Mouse (Mus musculus) adrenal gland, adult 8-10 months (tissue): Measurements from ENCODE around the gene Clic1. TPM values are rescaled to one million over a fixed set of nuclear protein-coding genes. Genes with fewer than 3 reads are reported as not detected.

Experiments
- DNase-seq: peaks from one replicate; pipeline ENCODE4 v3.0.0; 2022
- total RNA-seq, 4 experiments: library from RNA; stranded (reverse); gene quantifications; 2 replicates each; pipeline ENCODE4 v1.2.4; 2022

The Clic1 gene
- total RNA-seq, 4 experiments from 2014 or later = 83.2 to 134 (median 113) TPM

DNA sequence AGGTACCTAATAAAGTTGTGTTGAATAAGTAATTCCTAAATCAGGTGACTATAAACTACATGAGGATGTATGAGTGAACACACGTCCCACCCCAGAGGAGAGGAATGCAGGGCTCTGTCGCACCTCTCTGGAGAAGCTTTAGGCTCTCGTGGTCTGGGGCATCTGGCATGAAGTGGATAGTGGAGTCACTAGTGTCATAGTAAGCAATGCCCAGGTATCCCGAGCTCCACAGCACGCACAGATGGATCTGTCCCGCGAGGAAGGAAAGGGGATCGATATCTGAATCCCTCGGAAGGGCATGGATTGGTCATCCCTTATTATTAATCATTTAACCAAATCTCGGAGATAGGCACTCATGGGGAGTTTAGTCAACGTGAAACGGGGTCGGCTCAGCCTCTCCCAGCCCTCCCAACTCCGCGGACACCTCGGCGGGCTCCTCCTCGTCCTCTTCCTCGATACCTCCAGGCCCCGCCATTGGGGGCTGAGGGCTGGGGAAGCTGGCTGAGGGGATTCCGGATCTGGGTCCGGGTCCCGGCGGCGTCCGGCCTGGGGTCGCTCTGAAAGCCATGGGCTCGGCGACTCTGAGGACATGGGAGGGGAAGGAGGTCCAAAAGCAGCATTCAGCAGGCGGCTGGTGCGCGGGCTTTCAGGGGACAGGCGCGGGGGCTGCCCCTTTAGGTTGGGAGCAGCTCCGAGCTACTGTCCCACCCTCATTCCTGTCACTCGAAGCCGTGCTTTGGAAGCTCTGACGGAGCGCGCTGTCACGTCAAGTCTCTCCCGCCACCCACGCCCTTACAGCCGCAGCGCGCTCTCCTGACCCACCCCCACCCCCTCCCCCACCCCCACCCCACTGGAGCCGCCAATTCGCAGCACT lies 3.7 kb upstream of the Clic1 start:
- DNase-seq = no peak

DNA sequence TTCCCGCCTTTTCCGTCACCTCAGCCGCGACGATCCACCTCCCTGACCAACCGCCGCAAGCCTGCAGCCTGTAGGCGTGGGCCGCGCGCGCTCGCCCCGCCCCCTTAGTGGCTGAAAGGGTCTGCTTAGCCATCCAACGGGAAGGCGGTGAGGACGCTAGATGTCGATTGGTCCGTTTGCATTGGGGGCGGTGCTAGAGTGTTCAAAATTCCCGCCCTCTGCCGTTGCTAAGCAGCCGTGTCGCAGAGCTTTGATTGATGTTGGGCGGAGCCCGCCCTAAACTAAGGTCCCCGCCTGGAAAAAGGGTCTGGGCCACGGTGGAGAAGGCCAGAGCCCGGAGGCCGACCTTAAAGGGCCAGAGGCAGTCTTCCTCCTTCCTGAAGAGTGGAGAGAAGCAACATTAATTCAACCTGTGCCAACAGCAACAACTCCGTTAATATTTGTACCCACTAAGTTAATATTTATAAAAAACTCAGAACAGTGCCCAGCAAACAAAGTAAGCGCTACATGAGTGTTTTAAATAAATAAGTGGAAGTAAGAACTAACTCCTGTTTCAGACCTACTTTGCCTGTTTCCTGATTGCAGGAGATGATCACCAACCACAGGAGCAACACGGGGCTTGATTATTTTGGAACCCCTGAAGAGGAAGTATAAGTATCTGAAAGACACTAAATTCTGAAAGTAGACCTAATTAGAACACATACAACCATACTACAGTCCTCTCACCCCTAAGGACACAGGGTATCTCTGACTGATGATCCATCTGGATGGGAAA lies 2.9 kb upstream of the Clic1 start, which contains the start of gene Msh5:
Gene Msh5, minus strand, starts transcription at position 65 of the 775 bp plus-strand sequence.
- DNase-seq = peak; percentile 96

DNA sequence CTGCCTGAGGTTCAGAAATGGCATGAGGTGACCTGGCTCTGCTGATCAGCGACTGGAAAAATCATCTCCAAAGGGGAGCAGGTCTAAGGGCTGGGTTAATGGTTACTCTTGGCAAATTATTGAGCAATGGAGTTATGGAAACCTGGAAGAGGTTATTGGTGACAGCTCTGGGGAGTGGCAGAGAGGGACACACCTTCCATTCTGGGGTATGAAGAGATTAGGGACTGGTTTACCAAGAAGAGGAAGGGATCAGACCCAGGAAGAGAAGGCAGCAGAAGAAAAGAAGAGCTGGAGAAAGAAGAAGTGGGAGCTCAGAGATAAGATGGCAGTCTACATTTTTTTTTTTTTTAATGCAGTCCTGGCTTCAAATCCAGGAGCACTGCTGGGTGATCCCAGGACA lies 2.1 kb upstream of the Clic1 start:
- DNase-seq = no peak

DNA sequence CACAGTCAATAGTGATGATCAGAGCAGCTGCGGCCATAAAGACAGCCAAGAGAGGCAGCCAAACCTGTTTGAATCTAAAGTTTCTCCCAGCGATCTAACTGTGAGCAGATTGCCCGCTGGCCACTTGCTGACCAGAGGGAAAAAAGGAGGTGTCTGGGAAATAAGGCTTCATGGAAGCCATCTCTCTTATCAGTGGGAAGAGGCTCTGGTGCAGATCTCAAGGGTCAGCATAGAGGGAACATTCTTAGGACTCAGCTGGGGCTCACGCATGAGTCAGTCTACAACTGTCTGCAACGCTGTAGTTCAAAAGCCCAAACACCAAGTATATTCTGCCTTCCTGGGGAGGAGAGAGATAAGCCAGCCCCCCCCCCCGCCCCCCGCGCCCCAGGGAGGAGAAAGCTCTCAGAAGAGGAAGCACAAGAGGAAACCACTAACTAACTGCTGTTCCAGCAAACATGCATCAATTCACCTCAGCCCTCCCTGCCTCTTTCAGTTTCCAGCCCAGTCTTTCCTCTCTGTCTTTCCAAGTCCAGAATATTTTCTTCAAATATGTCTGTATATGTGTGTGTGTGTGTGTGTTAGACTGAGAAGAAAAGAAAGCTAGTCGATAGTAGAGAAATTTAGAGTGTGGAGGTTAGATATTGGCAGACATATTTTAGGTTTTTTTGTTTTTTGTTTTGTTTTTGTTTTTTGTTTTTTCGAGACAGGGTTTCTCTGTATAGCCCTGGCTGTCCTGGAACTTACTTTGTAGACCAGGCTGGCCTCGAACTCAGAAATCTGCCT lies 1.4 kb upstream of the Clic1 start:
- DNase-seq = no peak

DNA sequence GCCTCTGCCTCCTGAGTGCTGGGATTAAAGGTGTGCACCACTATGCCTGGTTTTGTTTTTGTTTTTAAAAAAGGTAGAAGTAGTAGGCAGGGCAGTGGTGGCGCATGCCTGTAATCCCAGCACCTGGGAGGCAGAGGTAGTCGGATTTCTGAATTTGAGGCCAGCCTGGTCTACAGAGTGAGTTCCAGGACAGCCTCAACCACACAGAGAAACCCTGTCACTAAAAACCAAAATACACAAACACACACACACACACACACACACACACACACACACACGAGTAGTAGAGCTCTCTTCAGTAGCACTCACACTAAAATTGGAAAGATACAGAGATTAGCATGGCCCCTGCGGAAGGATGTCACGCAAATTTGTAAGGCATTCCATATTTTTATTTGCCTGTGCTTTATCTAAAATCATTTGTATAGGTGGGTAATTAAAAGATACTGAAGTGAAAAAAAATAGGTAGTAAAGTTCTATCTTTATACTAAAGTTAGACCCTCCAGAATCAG lies 780 bp upstream of the Clic1 start:
- DNase-seq = no peak

DNA sequence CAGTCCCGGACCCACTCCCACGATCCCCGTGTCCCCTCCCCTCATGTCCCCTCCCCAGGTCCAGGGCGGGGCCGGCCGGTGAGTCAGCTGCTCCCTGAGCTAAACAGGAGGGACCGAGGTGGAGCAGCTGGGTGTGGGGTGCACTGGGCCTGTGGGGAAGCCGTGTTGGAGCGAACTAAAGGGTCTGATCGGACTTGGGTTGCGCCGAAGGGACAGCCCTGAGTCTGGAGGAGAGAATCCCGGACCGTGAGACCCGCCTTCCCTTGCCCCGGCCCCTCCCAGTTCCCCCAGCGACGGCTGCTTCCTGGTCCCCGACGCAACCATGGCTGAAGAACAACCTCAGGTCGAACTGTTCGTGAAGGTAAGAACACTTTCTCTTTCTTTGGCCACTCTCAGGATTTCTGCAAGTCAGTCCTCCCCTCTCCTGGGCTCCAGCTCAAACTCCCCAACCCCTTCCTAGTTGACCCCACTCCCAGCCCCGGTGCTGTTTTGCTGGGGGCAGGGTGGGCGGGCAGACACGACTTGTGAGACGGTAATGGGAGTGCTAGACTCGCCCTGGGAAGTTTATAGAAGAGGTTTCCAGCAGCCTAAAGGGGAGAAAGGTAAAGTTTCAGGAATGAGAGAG lies 472 bp downstream of the Clic1 start:
- peak; percentile 49 for DNase-seq

DNA sequence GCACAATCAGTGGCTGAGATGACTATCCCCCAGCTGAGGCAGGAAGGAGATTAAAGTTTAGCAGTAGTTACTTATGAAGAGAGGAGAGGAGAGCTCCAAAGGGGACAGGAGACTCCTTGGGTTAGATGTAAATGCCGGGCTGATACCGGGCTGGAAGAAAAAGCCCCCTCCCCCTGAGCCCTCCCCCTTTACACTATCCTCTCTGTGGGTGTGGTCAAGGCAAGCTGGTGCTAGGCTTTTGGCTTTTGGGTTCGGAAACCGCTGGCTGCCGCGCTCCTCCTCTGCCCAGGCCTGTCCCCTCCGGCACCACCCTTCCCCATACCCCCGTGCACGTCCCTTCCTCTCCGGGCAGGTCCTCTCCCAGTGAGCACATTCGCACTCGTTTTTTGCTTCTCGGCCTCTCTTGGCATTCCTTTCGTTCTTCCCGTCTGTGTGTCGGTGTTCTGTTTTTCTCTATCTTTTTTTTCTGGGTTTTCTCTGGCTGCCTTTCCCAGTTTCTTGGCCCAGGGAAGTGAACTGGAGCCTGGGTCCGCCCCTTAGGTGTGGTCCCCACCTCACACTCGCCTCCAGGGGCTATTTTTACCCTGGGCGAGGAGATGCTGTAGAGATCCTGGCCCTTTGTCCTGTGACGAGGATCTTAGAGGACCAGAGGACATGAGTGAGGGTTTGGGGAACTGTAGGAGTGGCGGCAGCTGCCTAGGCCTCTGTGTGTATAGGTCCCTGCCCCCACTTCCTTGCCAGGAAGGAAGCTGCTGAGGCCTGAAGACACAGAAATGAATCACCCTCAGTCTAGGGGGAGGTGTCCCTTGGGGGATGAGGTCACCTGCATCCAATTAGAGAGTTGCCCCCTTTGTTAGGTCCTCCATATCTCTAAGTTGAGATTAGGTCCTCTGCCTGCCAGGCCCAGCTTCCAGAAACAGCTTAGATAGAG lies 1.7 kb downstream of the Clic1 start:
- peak; percentile 82 for DNase-seq

DNA sequence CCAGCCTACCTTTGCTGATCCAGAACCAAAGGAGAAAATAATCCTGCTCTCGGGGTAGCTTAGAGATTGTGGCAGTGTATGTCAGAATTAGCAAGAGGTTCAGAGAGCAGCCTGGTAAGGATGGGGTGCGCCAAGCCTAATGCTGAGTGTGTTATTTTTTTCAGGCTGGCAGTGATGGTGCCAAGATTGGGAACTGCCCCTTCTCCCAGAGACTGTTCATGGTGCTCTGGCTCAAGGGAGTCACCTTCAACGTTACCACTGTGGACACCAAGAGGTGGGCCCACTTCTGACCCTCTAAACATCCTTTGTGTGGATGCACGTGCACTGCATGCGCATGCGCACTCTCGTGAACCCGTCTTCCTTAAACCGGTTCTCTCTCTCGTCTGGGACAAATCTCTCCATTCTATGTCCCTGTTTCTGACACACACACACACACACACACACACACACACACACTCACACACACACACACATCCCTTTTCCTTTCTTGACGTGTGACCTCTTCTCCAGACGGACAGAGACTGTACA lies 2.6 kb downstream of the Clic1 start:
- no peak for DNase-seq

DNA sequence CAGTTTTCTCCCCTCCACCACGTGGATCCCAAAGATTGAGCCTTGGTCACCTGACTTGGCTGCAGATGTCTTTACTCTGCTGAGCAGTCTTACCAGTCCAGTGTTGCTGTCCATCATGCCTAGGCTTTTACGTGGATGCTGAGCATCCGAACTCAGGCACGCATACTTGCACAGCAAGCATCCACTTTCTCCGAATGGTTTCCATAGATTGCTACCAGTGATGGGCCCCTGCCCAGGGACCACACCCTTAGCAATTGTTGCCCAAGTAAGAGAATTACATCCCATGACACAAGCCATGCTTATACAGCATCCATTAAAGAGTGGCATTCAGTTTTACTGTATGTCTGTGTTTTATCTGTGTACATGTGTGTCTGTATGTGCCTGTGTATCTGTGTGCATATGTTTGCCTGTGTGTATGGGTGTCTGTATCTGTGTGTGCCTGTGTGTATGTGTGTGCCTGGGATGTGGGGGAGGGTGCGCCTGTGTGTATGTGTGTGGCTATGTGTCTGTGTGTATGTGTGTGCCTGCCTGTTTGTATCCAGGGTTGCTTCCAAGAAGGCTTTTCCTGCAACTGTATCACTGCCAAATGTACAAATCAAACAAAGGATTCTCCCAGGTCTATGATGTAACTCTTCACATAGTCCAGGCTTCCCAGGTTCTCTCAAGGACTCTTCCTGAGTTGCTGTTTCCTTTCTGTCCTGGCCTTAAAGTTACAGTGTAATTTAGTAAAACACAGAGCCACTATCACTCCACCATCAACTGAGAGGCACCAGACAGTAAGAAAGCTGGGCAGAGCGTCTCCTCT lies 6.1 kb downstream of the Clic1 start:
- no peak for DNase-seq

DNA sequence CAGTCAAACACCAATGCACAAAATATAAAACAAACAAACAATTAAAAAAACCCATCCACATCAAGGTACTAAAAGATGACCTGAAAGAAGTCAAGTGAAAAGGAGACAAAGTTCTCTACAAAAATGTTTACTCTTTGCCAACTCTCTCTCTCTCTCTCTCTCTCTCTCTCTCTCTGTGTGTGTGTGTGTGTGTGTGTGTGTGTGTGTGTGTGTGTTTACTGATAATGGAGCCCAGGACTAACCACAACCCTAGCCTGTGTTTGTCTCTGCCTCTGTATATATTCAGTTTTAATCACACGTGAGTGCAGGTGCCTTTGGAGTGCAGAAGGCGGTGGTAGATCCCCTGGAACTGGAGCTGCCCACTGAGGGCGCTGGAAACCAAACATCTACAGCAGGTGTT lies 7.3 kb downstream of the Clic1 start:
- DNase-seq = no peak

DNA sequence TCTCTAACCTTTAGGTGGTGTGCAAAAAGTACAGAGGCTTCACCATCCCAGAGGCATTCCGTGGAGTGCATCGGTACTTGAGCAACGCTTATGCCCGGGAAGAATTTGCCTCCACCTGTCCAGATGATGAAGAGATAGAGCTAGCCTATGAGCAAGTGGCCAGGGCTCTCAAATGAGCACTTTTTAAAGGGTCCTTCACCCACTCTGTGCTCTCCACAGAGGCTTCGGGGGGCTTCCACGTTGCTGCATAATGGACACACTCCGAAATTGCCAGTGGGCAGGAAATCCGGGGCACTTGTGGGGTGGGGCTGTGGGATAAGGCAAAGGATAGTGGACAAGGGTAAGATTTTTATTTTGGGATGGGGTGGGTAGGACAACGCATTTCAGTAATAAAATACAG lies 8.6 kb downstream of the Clic1 start:
- no peak for DNase-seq

DNA sequence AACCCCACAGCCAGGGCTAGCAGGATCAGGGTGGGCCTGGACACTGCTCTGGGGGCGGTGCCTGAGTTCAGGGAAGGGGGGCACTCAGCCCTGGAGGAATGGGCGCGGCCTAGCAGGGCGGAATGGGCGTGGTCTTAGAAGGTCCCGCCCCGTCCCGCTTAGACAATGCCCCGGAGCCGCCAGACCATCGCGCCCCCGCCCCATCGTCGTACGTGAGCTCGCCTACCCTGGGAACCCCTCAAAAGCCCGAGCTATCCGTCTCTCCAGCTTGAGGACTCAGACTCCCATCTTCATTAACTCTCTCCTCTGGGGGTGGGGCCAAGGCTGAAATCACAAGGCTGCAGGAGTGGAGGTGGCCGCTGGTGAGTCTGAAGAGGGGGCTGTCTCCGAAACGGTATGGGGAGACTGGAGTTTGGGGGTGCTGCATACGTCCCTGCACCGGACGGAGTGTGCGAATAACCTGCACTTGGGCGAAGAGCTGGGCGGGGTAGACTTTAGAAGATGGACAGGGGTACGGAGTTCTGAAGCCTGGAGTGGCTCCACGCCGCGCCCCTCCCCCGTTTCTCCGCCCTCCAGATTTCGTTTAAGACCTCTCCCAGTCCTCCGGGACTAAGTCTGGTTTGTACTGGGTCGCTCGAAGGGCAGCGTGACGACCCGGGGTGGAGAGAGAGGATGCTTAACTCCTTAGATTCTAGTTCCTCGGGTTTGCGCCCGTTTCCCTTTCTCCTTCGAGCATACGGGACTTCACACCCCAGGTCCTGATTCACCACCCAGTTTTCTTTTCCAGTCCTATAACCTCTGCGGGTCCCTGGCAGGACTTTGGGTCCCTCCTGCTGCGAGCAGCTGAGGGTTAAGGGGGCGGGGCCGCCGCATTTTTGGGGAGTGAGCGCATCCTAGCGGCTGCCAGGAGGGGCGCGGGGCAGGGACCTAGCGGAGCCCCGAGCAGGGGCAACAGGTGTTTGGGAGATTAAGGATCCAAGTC lies 9.4 kb downstream of the Clic1 start, which contains the start of gene Ddah2:
Gene Ddah2, plus strand, starts transcription at position 125 of the 982 bp plus-strand sequence.
- DNase-seq = peak; percentile 75

DNA sequence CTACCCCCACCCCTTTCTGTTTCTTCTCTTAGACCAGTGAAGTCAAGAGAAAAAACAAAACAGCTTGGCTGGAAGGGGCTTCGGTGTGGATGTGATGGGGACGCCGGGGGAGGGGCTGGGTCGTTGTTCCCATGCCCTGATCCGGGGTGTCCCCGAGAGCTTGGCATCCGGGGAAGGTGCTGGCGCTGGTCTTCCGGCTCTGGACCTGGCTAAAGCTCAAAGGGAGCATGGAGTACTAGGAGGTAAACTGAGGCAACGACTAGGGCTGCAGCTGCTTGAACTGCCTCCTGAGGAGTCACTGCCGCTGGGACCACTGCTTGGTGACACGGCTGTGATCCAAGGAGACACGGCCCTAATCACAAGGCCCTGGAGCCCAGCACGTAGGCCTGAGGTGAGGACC lies 10.3 kb downstream of the Clic1 start:
- no peak for DNase-seq

DNA sequence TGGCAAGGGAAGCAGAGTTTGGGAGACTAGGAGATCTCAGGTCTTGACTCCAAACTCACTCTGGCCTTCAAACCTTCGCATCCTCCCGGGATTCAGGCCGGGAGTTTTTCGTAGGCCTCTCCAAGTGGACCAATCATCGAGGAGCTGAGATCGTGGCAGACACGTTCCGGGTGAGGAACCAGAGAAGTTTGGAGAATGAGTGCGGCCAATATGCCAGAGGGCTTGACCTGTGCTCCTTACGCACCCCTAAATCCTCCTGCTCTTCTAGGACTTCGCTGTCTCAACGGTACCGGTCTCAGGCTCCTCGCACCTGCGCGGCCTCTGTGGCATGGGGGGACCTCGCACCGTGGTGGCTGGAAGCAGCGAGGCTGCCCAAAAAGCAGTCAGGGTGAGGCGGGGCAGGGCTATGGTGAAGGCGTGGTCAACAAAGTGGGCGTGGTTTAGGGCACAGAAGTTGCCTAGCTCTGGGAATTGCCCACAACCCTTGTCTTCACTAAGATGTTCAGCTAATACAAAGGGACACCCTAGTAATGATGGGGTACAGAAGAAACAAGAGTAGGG lies 11.1 kb downstream of the Clic1 start:
- DNase-seq = no peak

DNA sequence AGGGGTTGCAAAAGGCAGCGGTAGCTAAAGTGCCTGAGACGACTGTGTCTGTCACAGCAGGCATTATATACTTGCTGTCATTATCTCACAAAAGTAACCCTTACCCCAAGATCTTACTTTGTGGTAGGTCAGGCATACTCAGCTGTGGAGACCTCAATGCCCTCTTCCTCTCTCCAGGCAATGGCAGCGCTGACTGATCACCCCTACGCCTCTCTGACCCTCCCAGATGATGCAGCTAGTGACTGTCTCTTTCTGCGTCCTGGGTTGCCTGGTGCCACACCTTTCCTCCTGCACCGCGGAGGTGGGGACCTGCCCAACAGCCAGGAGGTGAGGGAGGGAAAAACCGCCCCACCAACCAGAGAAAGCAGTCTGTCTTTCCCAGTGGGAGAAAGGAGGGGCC lies 11.5 kb downstream of the Clic1 start:
- no peak for DNase-seq

DNA sequence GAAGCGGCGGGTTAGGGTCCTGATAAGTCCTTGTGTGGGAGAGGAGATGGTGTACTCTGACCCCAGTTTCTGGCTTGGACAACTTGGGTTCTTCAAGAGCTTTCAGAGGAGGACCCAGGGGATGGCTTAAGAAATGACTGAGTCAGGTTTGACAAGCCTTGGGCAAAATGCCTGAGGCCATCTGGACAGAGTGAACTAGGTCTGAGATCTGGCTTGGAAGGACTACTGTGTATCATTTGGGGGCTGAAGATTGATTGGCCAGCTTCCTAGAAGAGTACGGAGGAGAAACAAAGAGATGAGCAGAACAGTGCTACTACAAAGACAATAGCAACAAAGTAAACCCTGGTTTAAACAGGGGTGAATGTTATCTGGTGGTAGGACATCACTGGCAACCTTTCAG lies 13.7 kb downstream of the Clic1 start:
- DNase-seq = no peak

DNA sequence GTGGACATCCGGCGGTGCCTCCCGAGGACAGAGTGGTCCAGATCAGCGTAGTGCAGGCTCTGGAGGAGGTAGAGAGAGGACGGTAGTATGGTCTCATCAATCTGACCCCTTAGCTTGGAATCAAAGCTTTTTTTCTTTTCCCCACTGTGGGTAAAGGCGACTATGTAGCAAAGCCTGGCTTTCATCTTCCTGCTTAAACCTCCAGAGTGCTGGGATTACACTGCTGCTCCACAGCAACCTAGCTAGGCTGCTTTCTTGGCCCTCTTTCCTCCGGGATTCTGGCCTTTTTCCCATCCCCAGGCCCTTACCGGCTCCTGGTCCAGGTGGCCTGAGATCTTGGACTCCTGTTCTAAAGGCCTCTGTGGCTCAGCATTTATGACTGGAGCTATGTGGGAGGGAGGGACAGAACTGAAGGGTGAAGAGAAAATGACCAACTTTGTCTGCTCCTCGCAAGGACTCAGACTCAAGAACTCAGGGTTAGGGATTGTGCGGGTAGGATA lies 14.7 kb downstream of the Clic1 start:
- DNase-seq = no peak
